Mouse (Mus musculus) kidney, adult 2 months (tissue): ENCODE measurements around the gene Zfp652. TPM values are rescaled to one million over a fixed set of nuclear protein-coding genes. Genes with fewer than 3 reads are reported as not detected.

Source experiments
- DNase-seq: peaks from one replicate; pipeline ENCODE4 v3.0.0; 2021
- H3K27ac ChIP-seq: fragments of 200-500 bp; 2 replicates; pipeline ENCODE4 v1.5.1; 2012; ENCODE audit warnings: low read depth, low read length, control low read depth, inconsistent platforms; ENCODE audit not compliant: insufficient read depth
- H3K27me3 ChIP-seq: fragments of 200-500 bp; replicated peaks from 2 replicates; pipeline ENCODE4 v1.6.1; 2012; ENCODE audit warnings: mild to moderate bottlenecking, moderate library complexity, low read length, inconsistent platforms; ENCODE audit not compliant: control insufficient read depth, insufficient read depth
- H3K36me3 ChIP-seq: fragments of 200-500 bp; 2 replicates; pipeline ENCODE4 v1.6.1; 2012; ENCODE audit warnings: mild to moderate bottlenecking, moderate library complexity, low read length, inconsistent platforms; ENCODE audit not compliant: control insufficient read depth, insufficient read depth
- H3K4me1 ChIP-seq: fragments of 200-500 bp; 2 replicates; pipeline ENCODE4 v1.6.1; 2011; ENCODE audit warnings: low read length; ENCODE audit not compliant: control insufficient read depth, insufficient read depth
- H3K4me3 ChIP-seq: fragments of 200-500 bp; 2 replicates; pipeline ENCODE4 v1.5.1; 2011; ENCODE audit warnings: mild to moderate bottlenecking, low read depth, low read length, control low read depth; ENCODE audit not compliant: insufficient read depth
- CTCF ChIP-seq: fragments of 200-500 bp; conservative IDR thresholded peaks from 2 replicates; pipeline ENCODE4 v1.5.1; 2011; ENCODE audit warnings: low read depth, mild to moderate bottlenecking, control low read depth, low read length, moderate library complexity, mixed read lengths; ENCODE audit not compliant: insufficient read depth, insufficient read length
- POLR2A ChIP-seq: fragments of 200-500 bp; IDR thresholded peaks from one replicate; pipeline ENCODE4 v1.6.1; 2011; ENCODE audit warnings: low read depth, low read length, control low read depth
- WGBS: fragments of 180-500 bp; shearing (Covaris S2); methylation state at CpG from one replicate; pipeline ENCODE4 v1.1.7; 2018; 5-methylcytosine and 5-hydroxymethylcytosine counted together
- polyA plus RNA-seq: library from polyadenylated mRNA; depleted of rRNA; stranded (reverse); fragments of >200 nt; gene quantifications from 2 replicates; pipeline ENCODE4 v1.2.3, GENCODE M21; 2012

The Zfp652 gene
- polyA plus RNA-seq, 1 experiment, result 11.4 TPM

DNA sequence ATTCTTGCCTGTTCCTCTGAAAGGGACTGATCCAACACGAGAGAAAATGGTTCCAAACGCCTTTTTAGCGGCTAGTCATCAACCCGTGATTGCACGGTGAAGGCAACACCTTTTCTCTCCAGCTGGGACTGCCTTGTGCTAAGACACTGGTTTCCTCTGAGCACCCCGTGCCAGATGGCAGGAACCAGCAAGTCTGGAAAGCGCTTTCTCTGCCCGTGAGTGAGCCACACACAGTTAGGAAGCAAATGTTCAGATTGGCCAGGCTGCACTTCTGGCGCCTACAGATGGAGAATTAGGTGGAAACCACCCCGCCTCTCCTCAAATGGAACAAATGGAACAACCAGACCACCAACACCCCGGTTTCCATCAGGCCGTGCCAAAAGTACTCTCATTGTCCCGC lies 79.3 kb downstream of the Zfp652 start:
- peaks cover 2% of the 10 kb centered on the region; the same call in 1 of the 2 replicates for H3K4me1 ChIP-seq
- no peak overlapping the region for H3K27ac ChIP-seq
- no peak for DNase-seq
- no peak for TF ChIP-seq CTCF
- no peak for TF ChIP-seq POLR2A
- H3K36me3 ChIP-seq, result no peaks in the 10 kb centered on the region
- WGBS, result 85% methylated on average over 13 of the region's 13 CpGs
- H3K27me3 ChIP-seq, result 0 out of 2 replicates have a peak, but pooled peaks cover 2% of the 10 kb centered on the region
- no peak overlapping the region for H3K4me3 ChIP-seq

DNA sequence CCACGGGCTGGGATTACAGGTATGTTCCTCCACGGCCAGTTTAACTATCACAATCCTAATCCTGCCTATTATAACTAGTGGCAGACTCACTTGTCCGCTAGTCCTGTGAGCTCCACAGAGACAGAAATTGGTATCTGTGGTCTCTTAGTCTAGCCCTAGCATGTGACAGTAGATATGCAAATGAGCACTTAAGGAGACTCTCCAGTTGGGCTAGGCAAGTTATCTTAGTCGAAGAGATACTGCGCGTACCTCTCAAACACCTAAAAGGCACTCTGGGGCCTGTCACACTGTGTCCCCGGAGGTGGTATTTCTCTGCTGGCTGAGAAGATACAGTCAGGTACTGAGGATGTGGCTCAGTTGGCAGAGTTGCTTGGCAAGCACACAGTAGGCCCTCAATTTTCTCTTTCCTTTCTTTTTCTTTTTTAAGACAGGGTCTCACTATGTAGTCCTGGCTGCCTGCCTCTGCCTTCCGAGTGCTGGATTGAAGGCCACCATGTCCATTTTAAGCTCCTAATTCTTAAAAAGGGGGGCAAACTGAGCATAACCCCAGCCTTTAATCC lies 80.6 kb downstream of the Zfp652 start:
- no peak overlapping the region for H3K27ac ChIP-seq
- H3K4me3 ChIP-seq, result no peak overlapping the region
- peaks cover 2% of the 10 kb centered on the region; the same call in 1 of the 2 replicates for H3K4me1 ChIP-seq
- WGBS, result 94% methylated on average over 8 of the region's 8 CpGs
- H3K36me3 ChIP-seq, result no peaks in the 10 kb centered on the region
- TF ChIP-seq CTCF, result no peak
- no peak for TF ChIP-seq POLR2A
- DNase-seq, result no peak
- H3K27me3 ChIP-seq, result 0 out of 2 replicates have a peak, but pooled peaks cover 2% of the 10 kb centered on the region

DNA sequence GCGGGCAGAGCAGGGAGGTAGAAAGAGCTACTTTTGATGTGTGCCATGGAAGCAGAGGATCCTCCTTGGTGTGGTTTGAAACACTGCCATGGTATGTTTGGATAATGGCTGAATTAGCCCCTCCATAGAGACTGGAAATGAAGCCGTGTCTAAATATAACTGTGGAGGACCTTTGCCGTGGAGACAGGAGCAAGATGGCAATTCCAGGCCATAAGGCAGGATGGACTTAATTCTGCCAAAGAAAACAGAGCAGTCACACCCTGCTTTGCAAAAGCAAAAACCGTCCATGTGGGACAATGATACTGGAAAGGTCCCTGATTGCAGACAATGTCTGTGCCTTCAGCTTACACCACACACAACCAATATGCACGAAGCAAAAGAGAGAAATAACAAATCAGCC lies 81.7 kb downstream of the Zfp652 start:
- WGBS, result 62% methylated on average over 5 of the region's 5 CpGs
- H3K4me1 ChIP-seq, result peaks cover 2% of the 10 kb centered on the region; the same call in 1 of the 2 replicates

DNA sequence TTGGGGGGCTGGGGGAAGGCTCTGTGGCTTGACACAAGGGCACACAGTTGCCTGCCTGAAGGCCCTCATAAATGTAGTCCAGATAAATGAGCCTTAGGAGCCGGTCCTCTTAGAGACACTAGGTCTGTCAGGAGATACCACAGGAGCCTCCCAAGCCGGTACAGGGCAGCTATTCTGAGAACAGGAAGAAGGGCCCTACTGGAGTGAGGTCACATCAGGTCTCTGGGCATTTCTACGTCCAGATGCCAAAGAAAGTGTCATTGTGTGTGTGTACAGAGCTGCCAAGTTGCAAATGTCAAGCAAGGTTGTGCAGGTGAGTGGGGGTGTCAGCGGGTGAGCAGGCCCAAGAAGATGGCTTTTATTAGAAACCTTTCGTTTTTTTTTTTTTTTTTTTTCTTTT lies 83.1 kb downstream of the Zfp652 start:
- WGBS, result 55% methylated on average over 5 of the region's 5 CpGs
- Histone ChIP-seq H3K4me1 (0 out of 2 replicates have a peak, but pooled peaks cover 2% of the 10 kb centered on the region), H3K27ac (peak overlapping the region; percentile 68)

More for the DNA sequence above, 81.7 kb downstream of the Zfp652 start:
- 0 out of 2 replicates have a peak, but pooled peaks cover 2% of the 10 kb centered on the region for H3K27me3 ChIP-seq
- no peak overlapping the region for H3K4me3 ChIP-seq
- TF ChIP-seq CTCF, result no peak
- no peak for TF ChIP-seq POLR2A
- no peak for DNase-seq
- H3K36me3 ChIP-seq, result no peaks in the 10 kb centered on the region
- H3K27ac ChIP-seq, result no peak overlapping the region

DNA sequence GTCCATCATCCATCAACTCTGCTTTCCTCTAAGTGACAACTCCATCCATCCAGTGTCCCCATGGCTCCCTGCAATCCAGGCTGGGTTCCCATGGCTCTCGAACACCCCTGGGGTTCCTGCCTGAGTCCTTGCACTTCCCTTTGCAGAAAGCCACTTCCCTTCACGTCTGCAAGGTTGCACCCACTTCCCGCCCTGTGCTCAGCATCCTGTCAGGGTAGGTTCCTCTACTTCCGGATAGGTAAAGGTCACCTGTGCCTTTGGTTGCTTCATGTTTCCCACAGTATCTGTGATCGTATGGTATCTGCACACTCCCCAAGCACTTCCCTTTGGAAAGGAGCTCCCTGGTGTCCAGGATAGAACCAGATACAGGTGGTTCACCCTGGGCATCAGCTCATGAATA lies 92.5 kb downstream of the Zfp652 start:
- no peaks in the 10 kb centered on the region for H3K27me3 ChIP-seq
- no peaks in the 10 kb centered on the region for H3K4me1 ChIP-seq
- no peak overlapping the region for H3K4me3 ChIP-seq
- TF ChIP-seq CTCF (no peak), POLR2A (no peak)
- WGBS, result 65% methylated on average over 5 of the region's 5 CpGs
- no peak overlapping the region for H3K27ac ChIP-seq
- no peak for DNase-seq
- no peaks in the 10 kb centered on the region for H3K36me3 ChIP-seq

More for the DNA sequence above, 83.1 kb downstream of the Zfp652 start:
- H3K36me3 ChIP-seq, result no peaks in the 10 kb centered on the region
- TF ChIP-seq POLR2A, result no peak
- no peak for TF ChIP-seq CTCF
- 0 out of 2 replicates have a peak, but pooled peaks cover 2% of the 10 kb centered on the region for H3K27me3 ChIP-seq
- DNase-seq, result peak; percentile 73
- no peak overlapping the region for H3K4me3 ChIP-seq

DNA sequence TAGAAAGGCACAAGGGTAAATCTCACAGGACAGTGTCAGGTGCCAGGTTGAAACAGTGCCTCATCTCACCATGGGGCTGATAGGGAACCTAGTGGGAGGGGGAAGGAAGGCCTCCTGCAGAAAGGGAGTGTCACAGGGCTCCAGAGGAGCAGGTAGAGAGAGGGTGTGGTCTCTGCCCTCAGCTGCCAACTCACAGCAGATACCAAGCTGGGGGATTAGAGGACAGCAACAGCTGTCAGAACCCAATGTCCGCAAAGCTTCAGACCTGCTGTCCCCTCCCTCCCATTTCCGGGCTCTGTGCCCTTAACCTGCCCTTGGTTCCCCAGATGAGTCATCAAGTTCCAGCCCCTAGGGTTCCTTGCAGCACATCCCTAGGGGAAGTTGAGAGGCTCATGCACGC lies 93.1 kb downstream of the Zfp652 start:
- DNase-seq, result peak; percentile 57
- WGBS, result 40% methylated on average over 3 of the region's 3 CpGs
- H3K27ac ChIP-seq, result no peak overlapping the region

DNA sequence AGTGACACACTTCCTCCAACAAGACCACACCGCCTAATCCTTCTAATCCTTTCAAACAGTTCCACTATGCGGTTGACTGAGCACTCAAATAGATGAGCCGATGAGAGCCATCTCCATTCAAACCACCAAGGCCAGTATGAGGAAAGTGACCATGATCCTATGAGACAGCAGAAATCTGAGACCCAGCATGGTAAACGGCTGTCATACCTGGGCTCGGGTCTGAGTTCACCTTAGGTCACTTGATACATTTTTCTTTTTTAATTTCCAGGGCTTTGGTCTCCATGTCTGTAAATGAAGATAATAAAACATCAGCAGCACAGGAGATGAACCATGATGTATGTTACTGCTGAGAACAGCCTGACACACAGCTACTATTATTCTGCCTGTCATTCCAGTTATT lies 95.4 kb downstream of the Zfp652 start:
- H3K27ac ChIP-seq, result no peak overlapping the region
- no peak for TF ChIP-seq POLR2A
- DNase-seq, result no peak

More for the DNA sequence above, 93.1 kb downstream of the Zfp652 start:
- Histone ChIP-seq H3K27me3 (no peaks in the 10 kb centered on the region), H3K36me3 (no peaks in the 10 kb centered on the region), H3K4me1 (no peaks in the 10 kb centered on the region), H3K4me3 (no peak overlapping the region)
- TF ChIP-seq POLR2A, result no peak
- TF ChIP-seq CTCF, result no peak

More for the DNA sequence above, 95.4 kb downstream of the Zfp652 start:
- Histone ChIP-seq H3K4me1 (no peaks in the 10 kb centered on the region), H3K4me3 (no peak overlapping the region), H3K36me3 (no peaks in the 10 kb centered on the region), H3K27me3 (no peaks in the 10 kb centered on the region)
- 94% methylated on average over 5 of the region's 5 CpGs for WGBS
